Mouse (Mus musculus): ENCODE results near the gene Nxph3. TPM values are rescaled to one million over a fixed set of nuclear protein-coding genes. Genes with fewer than 3 reads are reported as not detected.

The Nxph3 gene
- total RNA-seq, 2 experiments from 2014 or later = 3.4 to 12.0 TPM

- DNase-seq (ENCODE audit: low spot score in 2 of 2) = peak in 1 of 2 experiments; percentile 70
Measured at GRCm38 (mm10) chr11:95494374-95494773, 20.0 kb downstream of the Nxph3 start.

DNA sequence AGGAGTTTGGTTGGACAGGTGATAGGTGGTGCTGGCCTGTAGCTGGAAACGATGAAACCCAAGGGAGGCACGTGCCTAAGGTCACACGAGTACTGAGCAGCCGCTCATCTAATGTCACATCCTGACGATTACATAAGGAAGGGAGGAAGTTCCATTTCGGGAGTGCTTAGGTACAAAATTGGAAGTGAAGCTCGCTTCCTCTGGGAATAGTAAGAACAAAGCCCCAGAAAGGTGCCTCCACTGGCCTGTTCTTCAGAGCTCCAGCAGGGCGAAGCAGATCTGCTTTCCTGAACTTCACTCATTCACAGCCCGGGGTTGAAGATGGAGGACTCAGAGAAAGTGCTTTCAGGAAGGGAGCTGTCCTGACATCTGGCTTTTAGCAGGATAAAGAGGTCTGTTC lies 20.4 kb downstream of the Nxph3 start:
- no peak for DNase-seq (ENCODE audit: low spot score in 2 of 2)

GRCm38 (mm10) chr11:95493010-95493409 lies 21.4 kb downstream of the Nxph3 start:
- no peak for DNase-seq (ENCODE audit: low spot score in 2 of 2)

DNA sequence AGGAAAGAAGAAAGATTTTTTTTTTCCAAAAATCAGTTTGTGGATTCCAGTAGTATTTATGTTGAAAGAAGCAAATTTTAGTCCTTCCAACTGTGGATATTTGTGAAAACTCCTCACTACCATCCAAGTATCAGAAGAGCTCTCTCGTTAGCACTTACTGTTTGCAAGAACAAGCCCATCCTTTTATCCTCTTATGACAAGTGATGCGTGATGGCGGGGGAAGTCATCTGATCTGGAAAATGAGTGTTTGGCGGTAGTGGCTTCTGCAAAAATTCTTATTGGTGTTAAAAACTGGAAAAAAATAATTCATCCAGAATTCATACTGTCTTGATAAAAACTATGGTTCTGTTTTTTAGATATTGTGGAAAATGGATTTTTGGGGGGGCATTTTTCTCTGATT lies 22.1 kb downstream of the Nxph3 start:
- no peak for DNase-seq (ENCODE audit: low spot score in 2 of 2)

GRCm38 (mm10) chr11:95490104-95490503 lies 24.3 kb downstream of the Nxph3 start:
- no peak for DNase-seq (ENCODE audit: low spot score in 2 of 2)

DNA sequence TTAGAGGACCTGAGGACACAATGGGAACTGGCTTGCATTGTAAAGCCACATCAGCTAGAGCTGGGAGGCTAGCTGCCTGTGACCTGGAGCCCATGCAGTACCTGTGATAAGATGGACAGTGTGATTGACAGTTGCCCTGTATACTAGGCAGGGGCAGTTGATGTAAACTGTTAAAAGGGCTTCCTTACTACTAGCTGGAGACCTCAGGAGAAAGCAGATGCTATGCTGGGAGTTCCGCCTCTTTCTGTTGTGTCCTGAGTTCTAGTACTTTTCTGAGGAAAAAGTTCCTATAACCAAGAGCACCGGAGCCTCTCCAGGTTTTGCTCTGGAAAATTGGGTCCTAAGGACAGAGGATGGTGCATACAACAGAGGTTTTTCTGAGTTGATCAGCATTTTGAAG lies 27.1 kb downstream of the Nxph3 start:
- DNase-seq (ENCODE audit: low spot score in 2 of 2) = no peak

DNA sequence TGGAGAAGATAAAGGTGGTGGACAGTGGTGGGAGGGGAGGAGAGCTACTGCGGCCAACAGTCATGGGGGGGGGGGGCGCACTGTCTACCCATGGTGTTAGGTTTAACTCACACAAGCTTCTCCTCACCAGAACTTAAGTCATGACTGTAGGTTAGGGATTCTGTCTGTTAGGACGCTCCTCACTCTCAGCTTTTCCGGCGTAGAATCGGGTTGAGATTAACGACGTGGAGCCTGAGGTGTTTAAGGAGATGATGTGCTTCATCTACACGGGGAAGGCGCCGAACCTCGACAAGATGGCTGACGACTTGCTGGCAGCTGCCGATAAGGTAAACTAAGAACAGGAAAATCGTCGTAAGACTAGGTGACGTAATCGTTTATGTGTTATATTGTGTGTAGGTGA lies 28.7 kb downstream of the Nxph3 start:
- no peak for DNase-seq (ENCODE audit: low spot score in 2 of 2)

DNA sequence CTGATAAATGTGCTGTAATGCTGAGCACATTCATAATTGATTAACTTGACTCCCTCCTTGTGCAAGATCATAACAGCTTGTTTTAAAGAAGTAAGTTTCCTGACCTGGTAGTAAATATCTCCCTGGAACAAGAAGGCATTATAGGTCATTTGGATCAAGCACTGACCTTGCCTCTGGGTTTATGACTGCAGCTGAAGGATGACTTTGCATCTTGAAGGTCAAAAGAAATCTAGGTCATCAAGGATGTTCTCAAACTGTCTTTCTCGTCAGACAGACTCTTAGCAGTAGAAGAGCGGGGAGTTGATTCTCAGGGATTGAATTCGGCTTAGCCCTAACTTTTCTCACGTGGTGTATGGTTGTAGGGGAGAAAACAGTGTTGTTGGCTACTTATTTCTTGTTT lies 33.7 kb downstream of the Nxph3 start:
- no peak for DNase-seq (ENCODE audit: low spot score in 2 of 2)

- no peak for DNase-seq (ENCODE audit: low spot score in 2 of 2)
Measured at GRCm38 (mm10) chr11:95479458-95479857, 34.9 kb downstream of the Nxph3 start.

- peak; percentile 18 to 36 for DNase-seq (ENCODE audit: low spot score in 2 of 2)
Measured at GRCm38 (mm10) chr11:95476323-95476722, 38.0 kb downstream of the Nxph3 start.

GRCm38 (mm10) chr11:95473456-95473855 lies 40.9 kb downstream of the Nxph3 start:
- DNase-seq (ENCODE audit: low spot score in 2 of 2) = no peak

DNA sequence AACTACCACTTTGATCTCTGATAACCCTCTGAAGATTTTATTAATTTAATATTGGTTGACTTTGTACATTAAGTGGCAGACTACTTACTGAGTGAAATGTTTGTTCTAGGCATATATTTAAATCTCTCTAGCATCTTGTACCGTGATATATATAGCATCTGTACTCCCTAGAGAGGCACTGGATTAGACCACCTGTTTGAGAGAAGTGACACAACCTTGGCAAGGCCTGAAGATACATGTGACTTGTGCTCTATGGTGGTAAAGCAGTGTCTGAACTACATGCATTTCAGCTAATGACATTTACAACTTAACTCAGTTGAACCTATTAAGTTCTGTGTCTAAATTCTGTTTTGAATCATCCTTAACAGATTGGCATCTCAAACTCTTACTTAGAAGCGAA lies 41.4 kb downstream of the Nxph3 start:
- no peak for DNase-seq (ENCODE audit: low spot score in 2 of 2)

DNA sequence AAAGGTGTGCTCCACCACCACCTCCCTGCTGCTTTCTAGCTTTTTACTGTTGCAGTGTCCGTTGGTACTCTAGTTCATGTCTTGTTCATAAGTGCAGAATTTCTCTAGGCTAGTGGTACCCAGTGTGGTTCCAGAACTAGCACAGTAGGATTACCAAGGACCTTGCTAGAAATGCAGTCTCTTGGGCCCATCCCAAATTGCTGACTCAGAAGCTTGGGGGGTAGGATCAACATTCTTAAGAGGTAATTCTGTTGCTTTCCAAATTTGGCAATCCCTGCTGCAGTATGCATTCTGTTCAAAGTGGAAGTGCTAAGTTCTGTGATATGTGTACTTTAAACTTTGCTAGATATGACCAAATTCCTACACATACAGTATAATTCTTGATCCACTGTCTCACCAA lies 46.6 kb downstream of the Nxph3 start:
- DNase-seq (ENCODE audit: low spot score in 2 of 2) = no peak

GRCm38 (mm10) chr11:95462168-95462567 lies 52.2 kb downstream of the Nxph3 start:
- no peak for DNase-seq (ENCODE audit: low spot score in 2 of 2)

DNA sequence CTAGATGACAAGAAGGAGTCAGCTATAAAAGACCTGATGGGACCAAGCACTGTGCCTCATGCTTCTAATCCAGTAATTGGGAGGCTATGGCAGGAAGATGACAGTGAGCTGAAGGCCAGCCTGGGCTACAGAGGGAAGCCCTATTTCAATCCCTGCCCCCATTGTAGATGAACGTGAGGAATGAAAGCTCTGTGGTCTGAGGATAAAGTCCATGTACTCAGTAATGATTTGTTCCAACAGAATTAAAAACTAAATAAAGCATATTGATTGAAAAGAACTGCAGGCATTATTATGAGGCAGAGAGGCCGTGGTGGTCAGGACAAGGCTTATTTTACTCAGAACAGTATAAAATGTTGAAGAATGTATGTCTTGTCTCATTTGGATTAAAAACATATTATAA lies 53.5 kb downstream of the Nxph3 start:
- no peak for DNase-seq (ENCODE audit: low spot score in 2 of 2)

Other genes with a start within 250 kb of the Nxph3 start
- 10 to 100 TPM; 63.8 to 68.7 TPM for gene Kat7, start 204.3 kb downstream of the Nxph3 start, total RNA-seq (2021)
- 1 to 10 TPM; 3.0 to 3.8 TPM for gene Fam117a, start 177.6 kb downstream of the Nxph3 start, total RNA-seq (2021)
- 10 to 100 TPM; 74.2 to 76.0 TPM for gene Slc35b1, start 129.9 kb downstream of the Nxph3 start, total RNA-seq (2021)
- 100 to 1,000 TPM; 151 to 155 TPM for gene Spop, start 100.5 kb downstream of the Nxph3 start, total RNA-seq (2021)
- 1 to 10 TPM; 2.1 to 2.5 TPM for gene Ngfr, start 73.2 kb upstream of the Nxph3 start, total RNA-seq (2021)
- 100 to 1,000 TPM in 1 of 2 experiments, 10 to 100 TPM in 1; 88.1 to 119 TPM for gene Phb, start 152.4 kb upstream of the Nxph3 start, total RNA-seq (2021)
- 10 to 100 TPM; 48.7 to 49.6 TPM for gene Zfp652, start 198.1 kb upstream of the Nxph3 start, total RNA-seq (2021)
- 1 to 10 TPM; 1.4 to 2.0 TPM for gene B130006D01Rik, start 209.0 kb upstream of the Nxph3 start, total RNA-seq (2021)